Mouse (Mus musculus): ENCODE results near the gene Frmd5. TPM values are rescaled to one million over a fixed set of nuclear protein-coding genes. Genes with fewer than 3 reads are reported as not detected.
A peak's percentile ranks its signal among the peaks of the same experiment; 100 is the strongest.

Frmd5 gene
- polyA plus RNA-seq (2015; fragmentation: Nextera tagmentation; extraction: Ambion mirVana) = 0.37 and 0.42 TPM in 2 replicates

DNA sequence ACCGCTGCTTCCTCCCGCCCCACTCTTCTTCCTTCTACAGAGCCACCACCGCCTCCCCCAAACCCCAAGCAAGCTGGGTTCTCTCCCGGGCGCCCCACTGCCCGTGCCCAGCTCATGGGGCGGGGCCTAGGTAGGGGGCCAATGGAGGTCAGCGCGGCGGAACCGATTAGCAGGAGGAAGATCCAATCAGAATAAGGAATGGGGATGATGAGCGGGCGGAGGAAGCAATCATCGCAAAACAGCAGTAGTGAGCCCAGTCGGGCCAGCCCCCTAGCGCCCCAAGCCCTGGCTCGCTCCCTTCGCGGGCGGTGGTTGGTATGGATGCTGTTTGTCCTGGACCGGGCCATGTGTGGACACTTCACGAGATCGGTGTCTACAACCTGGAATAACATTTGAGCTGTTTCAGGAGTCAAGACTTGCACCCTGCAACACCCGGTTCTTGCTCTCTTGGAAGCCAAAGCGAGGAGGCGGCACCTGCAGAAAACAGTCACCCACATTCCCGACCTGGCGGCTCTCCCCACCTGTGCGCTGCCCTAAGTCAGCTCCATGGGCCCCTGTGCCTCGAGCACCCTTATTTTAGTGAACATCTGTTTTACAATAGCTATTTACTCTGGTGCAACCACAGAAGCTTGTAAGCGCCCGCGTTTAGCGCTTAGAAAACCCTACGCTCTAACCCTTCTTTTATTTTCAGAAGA lies at the start of gene Frmd5:
Gene Frmd5, minus strand, starts transcription at position 129 of the 695 bp plus-strand sequence.
- ATAC-seq (replicated peaks; ENCODE audit: low FRiP score, low read depth) (peak; percentile 97), DNase-seq (ENCODE audit: low spot score) (peak; percentile 88)
- Histone ChIP-seq H3K4me2 (ENCODE audit: low read length) (peak within 1 kb of the TSS; percentile 81), H3K9ac (ENCODE audit: low read depth, low read length) (peak within 1 kb of the TSS; percentile 31; the same call in 1 of the 2 replicates), H3K27me3 (ENCODE audit: insufficient read depth, low read length) (peaks cover 19% of the 10 kb centered on the region), H3K4me3 (replicated peaks; ENCODE audit: low read depth, low read length) (peak within 1 kb of the TSS; percentile 52), H3K4me1 (replicated peaks; ENCODE audit: insufficient read depth, low read length) (peaks cover 5% of the 10 kb centered on the region; the same call in 1 of the 2 replicates), H3K27ac (no peak within 1 kb of the TSS), H3K9me3 (replicated peaks; ENCODE audit: low read length) (no peaks in the 10 kb centered on the region), H3K36me3 (ENCODE audit: insufficient read depth, low read length) (no peaks in the 10 kb centered on the region)
- under 1% methylated on average over 35 of the region's 35 CpGs for WGBS
- TF ChIP-seq CTCF (IDR thresholded peaks at IDR 0.05; ENCODE audit: low read depth) = no peak

- ATAC-seq (replicated peaks; ENCODE audit: low FRiP score, low read depth) = no peak
- TF ChIP-seq CTCF (IDR thresholded peaks at IDR 0.05; ENCODE audit: low read depth) = no peak
- no peak for DNase-seq (ENCODE audit: low spot score)
- Histone ChIP-seq H3K4me3 (replicated peaks; ENCODE audit: low read depth, low read length) (no peak overlapping the region), H3K4me1 (replicated peaks; ENCODE audit: insufficient read depth, low read length) (no peaks in the 10 kb centered on the region), H3K9ac (ENCODE audit: low read depth, low read length) (no peak overlapping the region), H3K27ac (no peak overlapping the region), H3K27me3 (ENCODE audit: insufficient read depth, low read length) (no peaks in the 10 kb centered on the region), H3K4me2 (ENCODE audit: low read length) (no peak overlapping the region), H3K9me3 (replicated peaks; ENCODE audit: low read length) (no peaks in the 10 kb centered on the region), H3K36me3 (ENCODE audit: insufficient read depth, low read length) (no peaks in the 10 kb centered on the region)
- 63% methylated on average over 3 of the region's 3 CpGs for WGBS
Observed at GRCm38 (mm10) chr2:121853974-121854373, 47.1 kb upstream of the Frmd5 start.

DNA sequence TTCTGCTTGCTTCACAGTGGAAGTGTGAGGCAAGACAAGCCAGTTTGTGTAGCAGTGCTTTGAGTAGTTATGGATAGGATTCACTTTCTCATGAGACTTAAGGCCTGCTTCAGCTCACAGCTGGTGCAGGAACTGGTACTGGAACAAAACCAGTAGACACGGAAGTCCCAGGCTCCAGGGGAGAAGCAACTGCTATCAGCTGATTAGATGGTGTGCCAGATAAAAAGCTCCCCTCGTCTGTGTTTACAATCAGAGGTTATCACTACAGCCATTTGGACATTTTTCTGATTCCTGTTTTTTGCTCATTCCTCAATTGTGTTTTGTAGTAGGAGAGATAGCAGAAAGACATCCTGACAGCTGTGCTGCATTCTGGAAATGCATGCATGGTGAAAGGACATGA lies 45.2 kb upstream of the Frmd5 start:
- H3K4me1 ChIP-seq (replicated peaks; ENCODE audit: insufficient read depth, low read length) = no peaks in the 10 kb centered on the region
- H3K27me3 ChIP-seq (ENCODE audit: insufficient read depth, low read length) = no peaks in the 10 kb centered on the region
- no peak overlapping the region for H3K4me2 ChIP-seq (ENCODE audit: low read length)
- H3K4me3 ChIP-seq (replicated peaks; ENCODE audit: low read depth, low read length) = no peak overlapping the region
- DNase-seq (ENCODE audit: low spot score) (no peak), ATAC-seq (replicated peaks; ENCODE audit: low FRiP score, low read depth) (no peak)
- H3K9ac ChIP-seq (ENCODE audit: low read depth, low read length) = no peak overlapping the region
- 51% methylated on average over 2 of the region's 2 CpGs for WGBS
- no peaks in the 10 kb centered on the region for H3K36me3 ChIP-seq (ENCODE audit: insufficient read depth, low read length)
- H3K9me3 ChIP-seq (replicated peaks; ENCODE audit: low read length) = no peaks in the 10 kb centered on the region
- no peak for TF ChIP-seq CTCF (IDR thresholded peaks at IDR 0.05; ENCODE audit: low read depth)
- no peak overlapping the region for H3K27ac ChIP-seq

GRCm38 (mm10) chr2:121846050-121846449 lies 39.2 kb upstream of the Frmd5 start:
- no peak overlapping the region for H3K9ac ChIP-seq (ENCODE audit: low read depth, low read length)
- WGBS = 56% methylated on average over 8 of the region's 8 CpGs
- H3K9me3 ChIP-seq (replicated peaks; ENCODE audit: low read length) = no peaks in the 10 kb centered on the region
- no peak overlapping the region for H3K4me2 ChIP-seq (ENCODE audit: low read length)
- TF ChIP-seq CTCF (IDR thresholded peaks at IDR 0.05; ENCODE audit: low read depth) = no peak
- DNase-seq (ENCODE audit: low spot score) (no peak), ATAC-seq (replicated peaks; ENCODE audit: low FRiP score, low read depth) (no peak)
- no peaks in the 10 kb centered on the region for H3K27me3 ChIP-seq (ENCODE audit: insufficient read depth, low read length)
- no peak overlapping the region for H3K27ac ChIP-seq
- no peak overlapping the region for H3K4me3 ChIP-seq (replicated peaks; ENCODE audit: low read depth, low read length)
- H3K4me1 ChIP-seq (replicated peaks; ENCODE audit: insufficient read depth, low read length) = no peaks in the 10 kb centered on the region
- H3K36me3 ChIP-seq (ENCODE audit: insufficient read depth, low read length) = no peaks in the 10 kb centered on the region

GRCm38 (mm10) chr2:121842249-121842648 lies 35.4 kb upstream of the Frmd5 start:
- Histone ChIP-seq H3K36me3 (ENCODE audit: insufficient read depth, low read length) (no peaks in the 10 kb centered on the region), H3K4me1 (replicated peaks; ENCODE audit: insufficient read depth, low read length) (no peaks in the 10 kb centered on the region), H3K9ac (ENCODE audit: low read depth, low read length) (no peak overlapping the region), H3K9me3 (replicated peaks; ENCODE audit: low read length) (no peaks in the 10 kb centered on the region), H3K4me2 (ENCODE audit: low read length) (no peak overlapping the region), H3K27me3 (ENCODE audit: insufficient read depth, low read length) (no peaks in the 10 kb centered on the region), H3K4me3 (replicated peaks; ENCODE audit: low read depth, low read length) (no peak overlapping the region), H3K27ac (no peak overlapping the region)
- 72% methylated on average over 3 of the region's 3 CpGs for WGBS
- DNase-seq (ENCODE audit: low spot score) (no peak), ATAC-seq (replicated peaks; ENCODE audit: low FRiP score, low read depth) (no peak)
- TF ChIP-seq CTCF (IDR thresholded peaks at IDR 0.05; ENCODE audit: low read depth) = no peak

- peak; percentile 48; the same call in 1 of the 2 replicates for TF ChIP-seq CTCF (IDR thresholded peaks at IDR 0.05; ENCODE audit: low read depth)
- H3K9ac ChIP-seq (ENCODE audit: low read depth, low read length) = no peak overlapping the region
- no peaks in the 10 kb centered on the region for H3K4me1 ChIP-seq (replicated peaks; ENCODE audit: insufficient read depth, low read length)
- H3K9me3 ChIP-seq (replicated peaks; ENCODE audit: low read length) = no peaks in the 10 kb centered on the region
- no peak overlapping the region for H3K27ac ChIP-seq
- no peaks in the 10 kb centered on the region for H3K36me3 ChIP-seq (ENCODE audit: insufficient read depth, low read length)
- H3K4me2 ChIP-seq (ENCODE audit: low read length) = no peak overlapping the region
- DNase-seq (ENCODE audit: low spot score) (peak; percentile 15), ATAC-seq (replicated peaks; ENCODE audit: low FRiP score, low read depth) (no peak)
- 95% methylated on average over 3 of the region's 3 CpGs for WGBS
- H3K27me3 ChIP-seq (ENCODE audit: insufficient read depth, low read length) = no peaks in the 10 kb centered on the region
- no peak overlapping the region for H3K4me3 ChIP-seq (replicated peaks; ENCODE audit: low read depth, low read length)
Observed at GRCm38 (mm10) chr2:121841453-121841852, 34.6 kb upstream of the Frmd5 start.

Data from kidney, postnatal 0 days (tissue).